Mouse (Mus musculus) cerebellum, postnatal 36 days (tissue): ENCODE results near the gene Ablim1.
A peak's percentile ranks its signal among the peaks of the same experiment; 100 is the strongest.

ENCODE experiments used
- DNase-seq, 2 experiments: peaks; one replicate each; pipeline ENCODE4 v3.0.0; 2021 to 2022; ENCODE audit warnings: mixed read lengths in 2 of 2

Gene Ablim1

DNA sequence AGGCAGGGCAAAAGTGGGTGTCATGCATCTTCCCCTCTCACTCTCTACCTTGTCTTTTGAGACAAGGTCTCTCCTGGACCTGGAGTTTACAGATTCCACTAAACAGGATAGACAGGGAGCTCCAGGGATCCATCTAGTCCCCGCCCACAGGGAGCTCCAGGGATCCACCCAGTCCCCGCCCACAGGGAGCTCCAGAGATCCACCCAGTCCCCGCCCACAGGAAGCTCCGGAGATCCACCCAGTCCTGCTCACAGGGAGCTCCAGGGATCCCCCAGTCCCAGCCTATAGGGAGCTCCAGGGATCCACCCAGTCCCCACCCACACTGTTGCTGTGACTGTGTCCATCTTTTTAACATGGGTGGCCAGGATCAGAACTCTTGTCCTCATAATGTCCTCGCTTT lies 16.7 kb downstream of the Ablim1 start:
- DNase-seq: no peak

DNA sequence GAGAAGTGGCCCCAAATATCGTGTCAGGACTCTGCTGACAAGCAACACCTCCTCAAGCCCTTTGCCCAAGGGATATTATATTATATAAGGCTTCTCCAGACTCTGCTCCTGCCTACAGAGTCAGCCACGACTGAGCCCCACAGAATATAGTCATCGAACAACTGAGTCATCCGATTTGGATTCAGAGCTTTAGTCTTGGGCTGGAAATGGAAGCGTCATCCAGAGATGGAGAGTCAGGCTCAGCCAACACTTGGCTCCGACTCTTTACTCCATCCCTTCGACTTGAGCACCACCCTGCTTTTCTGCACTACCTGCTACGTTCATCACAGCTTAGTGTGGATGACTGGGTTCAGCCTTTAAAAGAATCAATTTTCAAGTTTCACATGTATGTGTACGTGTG lies 17.3 kb downstream of the Ablim1 start:
- no peak for DNase-seq

DNA sequence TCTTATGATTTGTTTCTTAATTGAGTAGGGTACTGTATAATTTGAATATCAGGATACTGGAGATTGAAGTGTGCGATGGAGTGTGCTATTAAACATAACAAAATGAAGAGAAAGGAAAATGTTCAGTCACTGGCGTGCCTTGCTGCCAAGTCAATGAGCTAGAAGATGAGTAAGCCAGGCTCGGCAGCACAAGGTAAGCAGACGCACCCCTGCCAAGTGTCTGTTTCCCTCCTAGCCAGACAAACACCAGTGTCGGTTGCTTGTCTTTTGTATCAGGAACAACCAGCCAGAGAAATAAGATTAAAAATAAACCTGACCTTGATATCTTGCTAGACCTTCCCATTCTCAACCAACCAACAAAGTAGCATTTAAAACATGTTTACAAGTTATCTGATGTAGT lies 18.2 kb downstream of the Ablim1 start:
- peak; percentile 69 to 70 for DNase-seq

DNA sequence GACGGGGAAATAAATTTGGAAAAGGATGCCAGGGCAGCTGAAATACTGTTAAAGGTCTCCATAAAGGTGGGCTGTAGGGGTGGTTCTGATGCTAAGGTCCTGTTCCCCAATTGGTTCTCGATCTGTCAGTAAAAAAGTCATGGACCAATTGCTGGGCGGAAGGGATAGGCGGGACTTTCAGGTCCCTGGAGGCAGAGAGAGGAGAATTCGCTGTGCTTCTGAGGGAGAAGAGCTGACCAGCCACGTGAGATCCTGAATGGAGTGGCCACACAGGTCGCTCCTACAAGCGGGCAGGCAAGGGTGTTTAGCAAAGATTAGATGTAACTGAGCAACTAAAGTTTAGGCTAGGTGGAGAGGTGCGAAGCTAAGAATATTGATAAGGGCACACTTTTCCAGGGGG lies 19.2 kb downstream of the Ablim1 start:
- DNase-seq: no peak

DNA sequence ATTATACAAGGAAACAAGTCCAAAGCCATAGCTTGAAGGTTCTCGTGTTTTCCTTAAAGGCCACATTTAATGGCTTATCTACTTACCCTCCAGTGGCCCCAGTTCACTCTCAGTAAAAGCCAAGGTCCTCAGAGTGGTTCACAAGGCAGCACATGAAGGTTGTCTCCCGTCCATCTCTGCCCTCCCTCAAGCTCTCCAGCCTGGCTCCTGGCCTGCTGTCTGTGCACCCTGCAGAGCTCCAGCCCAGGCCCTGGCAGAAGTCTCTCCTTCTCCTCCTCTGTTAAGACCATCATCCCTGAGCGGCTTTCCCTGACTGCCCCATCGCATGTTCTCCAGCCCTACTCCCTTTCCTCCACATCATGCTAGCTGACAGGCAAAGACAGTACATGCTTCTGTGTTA lies 20.4 kb downstream of the Ablim1 start:
- DNase-seq: peak; percentile 46 to 50

DNA sequence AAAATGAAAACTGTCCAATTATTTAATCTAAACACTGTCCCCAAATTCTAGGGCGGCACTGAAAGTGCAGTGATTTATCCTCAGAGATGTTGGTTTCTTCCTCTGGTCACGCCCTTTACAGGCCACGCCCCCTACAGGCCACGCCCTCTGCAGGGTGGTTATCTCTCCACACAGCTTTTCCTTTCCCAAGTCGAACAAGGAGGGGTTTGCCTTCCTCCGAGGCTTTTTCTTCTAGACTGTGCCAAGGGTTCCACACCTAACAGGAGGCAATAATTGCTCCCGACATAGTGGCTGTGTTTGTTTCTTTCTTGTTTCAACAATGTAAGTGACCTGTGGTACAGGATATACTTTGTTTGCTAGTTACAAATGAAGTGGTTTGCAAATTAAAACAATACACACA lies 21.0 kb downstream of the Ablim1 start:
- no peak for DNase-seq

DNA sequence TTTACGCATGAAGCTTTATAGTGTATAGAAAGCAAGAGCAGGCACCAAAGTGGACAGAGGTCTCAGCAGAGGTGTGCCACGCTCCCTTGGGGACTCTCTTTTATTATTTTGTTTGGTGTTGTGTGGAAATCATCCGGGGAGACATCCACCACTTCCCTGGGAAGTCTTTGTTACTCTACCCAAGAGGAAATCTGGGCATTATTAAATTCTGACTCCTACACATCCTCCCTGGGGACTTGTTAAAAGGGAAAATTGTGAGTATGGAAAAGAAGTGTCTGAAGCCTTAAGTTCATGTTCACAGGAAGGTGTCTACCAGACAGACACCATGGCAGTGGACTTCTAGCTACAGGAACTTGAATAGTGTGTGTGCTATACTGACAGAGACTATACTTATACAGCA lies 31.4 kb downstream of the Ablim1 start:
- no peak for DNase-seq

DNA sequence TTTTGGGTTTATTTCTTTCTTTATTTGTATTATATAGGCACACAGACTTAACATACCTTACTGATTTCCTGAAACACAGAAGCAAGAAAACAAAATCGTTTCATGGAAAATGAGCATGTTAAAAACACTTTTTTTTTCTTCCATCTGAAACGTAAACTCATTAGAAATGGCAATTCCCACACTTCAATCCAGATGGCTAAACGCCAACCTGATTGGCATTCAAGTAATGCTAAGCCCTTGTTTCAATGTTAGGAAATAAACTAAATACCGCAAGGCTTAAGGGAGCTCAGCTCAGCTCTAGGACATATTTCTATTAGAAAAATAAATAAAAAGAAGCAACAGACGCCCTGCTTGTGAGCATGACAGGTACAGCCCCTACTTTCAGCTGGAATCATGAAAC lies 32.1 kb downstream of the Ablim1 start:
- DNase-seq: no peak

DNA sequence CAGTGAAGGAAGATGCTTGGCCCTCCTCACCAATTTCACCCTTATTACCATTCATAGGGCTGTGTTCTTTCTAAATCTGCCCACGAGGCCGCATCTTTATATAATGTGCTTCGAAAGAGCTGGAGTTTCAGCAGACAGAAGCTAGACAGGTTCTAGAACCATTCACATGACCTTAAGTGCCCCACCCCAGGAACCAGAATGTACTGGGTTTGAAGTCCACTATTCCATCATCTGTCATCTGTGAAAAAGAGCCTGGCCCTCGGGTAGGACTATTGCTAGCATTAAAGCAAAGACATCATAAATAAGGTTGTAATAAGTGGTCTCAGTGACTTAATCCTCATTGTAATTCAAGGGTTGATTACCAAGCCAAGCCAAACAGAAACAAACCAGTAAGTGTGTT lies 35.1 kb downstream of the Ablim1 start:
- DNase-seq: no peak

DNA sequence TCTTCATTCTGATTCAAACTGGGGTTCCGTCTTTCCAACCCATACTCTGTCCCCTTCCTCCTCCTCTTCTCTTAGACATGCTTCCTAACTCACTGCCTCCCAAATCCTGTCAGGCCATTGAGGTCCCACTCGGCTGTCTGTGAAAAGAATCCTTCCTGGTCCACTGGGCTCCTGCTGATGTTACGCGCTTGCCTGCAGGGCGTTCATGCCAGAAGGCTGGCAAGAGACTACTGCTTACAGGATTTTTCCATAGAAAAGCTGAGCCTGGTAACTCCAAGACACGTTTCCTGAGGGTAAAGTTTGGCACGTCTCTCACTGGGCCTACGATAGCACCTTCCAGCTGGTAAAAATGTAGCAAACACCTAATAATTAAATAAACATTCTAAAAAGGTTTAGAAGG lies 36.5 kb downstream of the Ablim1 start:
- DNase-seq: no peak

DNA sequence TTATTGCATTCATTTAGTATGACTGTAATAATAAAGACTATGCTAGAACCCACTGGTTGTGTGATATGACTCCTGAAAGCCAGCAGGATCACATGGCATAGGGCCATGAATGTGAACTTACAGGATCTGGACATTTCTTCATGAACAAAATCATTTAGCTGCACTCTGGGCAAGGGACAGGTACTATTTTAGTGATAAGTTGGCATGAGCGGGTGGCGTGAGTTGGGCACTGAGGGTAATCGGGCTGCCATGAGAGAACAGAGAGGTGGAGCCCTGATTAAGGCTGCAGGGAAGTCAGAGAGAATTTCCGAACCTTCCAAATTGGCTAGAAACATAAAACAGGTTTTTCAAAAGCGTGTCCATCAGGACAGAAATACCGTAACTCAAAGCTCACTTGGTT lies 37.7 kb downstream of the Ablim1 start:
- DNase-seq: no peak

DNA sequence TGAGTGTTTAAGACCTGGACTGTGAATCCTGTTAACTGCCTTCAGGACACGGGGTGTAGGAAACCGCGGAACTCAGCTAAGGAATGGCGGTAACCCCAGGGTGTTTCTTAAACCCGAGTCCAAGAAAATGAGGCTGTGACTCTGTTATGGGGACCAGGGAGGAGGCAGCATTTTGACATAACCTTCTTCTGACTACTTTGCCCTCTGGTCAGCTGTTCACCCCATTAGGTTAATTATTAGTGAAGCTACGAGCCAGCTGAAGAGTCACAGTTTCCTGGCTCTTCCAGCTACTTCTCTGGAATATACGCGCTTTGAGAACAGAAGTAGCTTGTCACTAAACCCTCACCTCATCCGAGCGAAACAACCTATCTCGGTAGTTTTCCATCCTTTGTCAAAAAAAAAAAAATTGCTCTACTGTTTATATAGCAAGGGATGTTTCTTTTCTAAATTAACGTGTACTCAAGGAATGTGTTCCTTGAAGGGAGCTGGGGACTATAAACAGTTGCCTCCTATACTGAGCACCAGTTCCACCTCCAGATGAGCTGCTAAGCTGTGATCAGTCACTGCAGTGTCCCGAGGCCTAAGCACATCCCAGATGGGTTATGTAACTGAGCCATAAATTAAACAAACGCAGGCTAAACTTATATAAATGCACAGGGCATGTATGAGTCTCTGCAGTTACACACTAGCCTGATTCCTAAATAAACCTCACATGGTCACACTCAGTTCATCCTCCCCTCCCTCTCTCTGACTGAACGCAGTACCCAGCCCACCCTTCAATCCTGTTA lies 39.4 kb downstream of the Ablim1 start:
- DNase-seq: no peak

DNA sequence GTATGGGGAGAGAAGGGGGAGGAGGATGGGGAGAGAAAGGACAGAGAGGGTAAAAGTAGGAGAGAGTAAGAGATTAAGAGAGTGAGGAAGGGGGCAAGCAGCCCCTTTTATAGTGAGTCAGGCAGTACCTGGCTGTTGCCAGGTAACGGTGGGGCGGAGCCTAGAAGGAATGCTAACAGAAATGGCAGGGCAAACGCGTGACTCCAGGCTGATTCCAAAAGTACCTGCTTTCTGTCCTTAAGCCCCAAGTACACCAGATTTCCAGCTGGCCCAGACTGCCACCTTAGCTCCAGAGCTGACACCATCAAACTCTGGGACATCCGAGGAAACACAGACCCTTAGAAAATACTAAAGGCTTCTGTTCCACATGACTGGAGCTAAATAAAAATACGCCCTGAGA lies 40.0 kb downstream of the Ablim1 start:
- DNase-seq: peak; percentile 45 to 46

DNA sequence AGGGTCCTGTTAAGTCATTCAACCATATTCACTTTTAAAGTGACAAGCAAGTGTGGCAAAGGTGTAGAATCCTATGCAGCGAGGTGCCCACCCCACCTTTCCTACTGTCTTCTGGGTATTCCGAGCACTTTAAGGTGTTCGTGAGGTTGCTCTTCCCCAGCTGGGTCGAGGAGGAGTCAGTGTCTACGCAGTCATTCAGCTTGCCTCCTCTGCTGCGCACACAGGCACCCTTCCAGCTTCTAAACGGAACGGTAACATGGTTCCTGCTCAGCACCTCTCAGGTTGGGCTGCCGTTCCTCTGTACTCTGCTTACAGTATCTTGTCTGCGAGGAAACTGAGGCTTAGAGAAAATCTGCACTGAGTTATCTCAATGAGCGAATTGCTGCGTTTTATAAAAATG lies 40.4 kb downstream of the Ablim1 start:
- DNase-seq: peak in 1 of 2 experiments; percentile 43

DNA sequence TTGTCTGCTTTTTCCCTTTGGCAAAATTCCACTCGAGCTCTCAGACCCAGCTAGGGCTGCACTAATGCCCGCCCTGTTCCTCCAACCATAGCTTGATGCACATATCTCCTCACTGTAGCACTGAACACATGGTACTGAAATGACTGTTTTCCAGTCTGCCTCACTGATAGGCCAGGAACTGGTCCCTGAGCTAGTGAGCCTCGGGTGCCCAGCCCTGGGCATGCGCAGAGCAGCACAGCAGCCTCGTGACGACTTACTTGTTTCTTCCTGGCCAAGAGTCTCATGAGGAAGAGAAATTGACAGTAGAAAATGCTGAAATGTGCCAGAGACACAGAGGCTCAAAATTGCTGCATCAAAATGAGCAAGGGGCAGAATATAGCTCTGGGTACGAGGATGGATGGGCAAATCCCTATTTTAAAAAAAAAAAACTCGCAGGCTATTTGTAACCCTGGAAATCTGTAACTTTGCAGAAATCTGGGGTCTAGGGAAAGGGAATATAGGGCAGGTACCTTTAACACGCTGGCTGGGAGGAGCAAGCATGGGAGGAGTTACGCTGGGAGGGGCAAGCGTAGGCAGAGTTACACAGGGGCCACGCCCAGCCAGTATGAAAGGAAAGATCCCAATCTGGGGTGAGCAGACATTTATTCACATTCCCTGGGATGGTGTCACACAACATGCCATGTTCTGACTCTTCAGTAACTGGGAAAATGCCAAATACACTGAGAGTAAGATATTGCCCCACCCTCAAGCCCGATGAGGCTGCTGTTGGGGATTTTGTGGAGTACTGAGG lies 41.7 kb downstream of the Ablim1 start:
- peak; percentile 59 to 68 for DNase-seq

DNA sequence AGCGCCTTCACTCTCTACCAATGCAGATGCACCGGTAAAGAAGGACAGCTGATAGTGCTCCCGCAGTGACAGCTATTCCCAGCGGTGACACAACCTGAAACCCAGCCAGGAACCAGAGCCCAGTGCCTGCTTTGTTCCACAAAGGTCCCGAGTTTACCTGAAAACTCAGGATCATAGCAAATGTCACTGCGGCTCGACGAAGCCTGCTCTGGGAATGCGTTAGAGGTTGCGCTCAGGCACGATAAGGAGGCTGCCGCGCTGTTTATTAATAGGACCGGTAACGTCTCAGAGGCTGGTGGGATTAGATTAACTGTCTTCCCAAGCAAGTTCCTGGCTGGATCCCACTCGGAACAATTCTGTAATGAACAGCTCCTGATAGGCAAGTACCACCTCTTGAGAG lies 43.0 kb downstream of the Ablim1 start:
- no peak for DNase-seq

DNA sequence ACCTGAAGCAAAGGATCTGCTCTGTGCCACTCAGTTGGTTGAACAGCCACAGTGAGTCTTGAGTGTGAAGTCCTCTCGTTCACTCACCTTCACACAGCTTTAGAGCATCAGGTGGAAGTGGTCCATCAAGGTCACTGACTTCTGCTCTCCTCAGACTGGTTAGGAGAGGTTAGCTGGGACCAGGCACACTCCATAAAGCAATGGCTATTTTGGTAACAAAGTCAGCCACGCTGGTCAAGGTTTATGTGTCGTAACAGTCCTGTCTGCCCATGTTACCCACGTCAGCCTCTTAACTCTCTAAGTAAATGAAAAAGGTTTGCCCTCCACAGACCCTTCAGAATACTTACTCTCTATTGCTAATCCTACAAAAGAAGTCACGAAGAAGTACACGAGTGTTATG lies 44.0 kb downstream of the Ablim1 start:
- DNase-seq: no peak

DNA sequence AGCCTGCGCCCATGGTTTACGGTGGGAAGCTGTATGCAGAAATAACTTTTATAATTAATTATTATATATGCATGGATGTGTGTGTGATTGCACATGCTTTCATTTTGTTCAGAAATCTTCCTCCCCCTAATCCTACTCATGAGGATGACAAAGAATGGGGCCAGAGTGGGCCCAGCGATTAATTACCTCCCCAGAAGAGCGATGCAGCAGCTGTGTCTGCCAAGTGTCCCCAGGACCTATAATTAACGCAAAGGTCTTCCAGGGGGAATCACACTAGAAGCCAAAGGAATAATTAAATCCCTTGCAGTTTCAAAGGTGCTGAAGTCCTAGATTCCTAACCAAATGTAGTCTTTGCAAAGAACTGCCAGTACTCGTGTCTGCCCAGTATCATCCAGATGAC lies 44.9 kb downstream of the Ablim1 start:
- DNase-seq: no peak

DNA sequence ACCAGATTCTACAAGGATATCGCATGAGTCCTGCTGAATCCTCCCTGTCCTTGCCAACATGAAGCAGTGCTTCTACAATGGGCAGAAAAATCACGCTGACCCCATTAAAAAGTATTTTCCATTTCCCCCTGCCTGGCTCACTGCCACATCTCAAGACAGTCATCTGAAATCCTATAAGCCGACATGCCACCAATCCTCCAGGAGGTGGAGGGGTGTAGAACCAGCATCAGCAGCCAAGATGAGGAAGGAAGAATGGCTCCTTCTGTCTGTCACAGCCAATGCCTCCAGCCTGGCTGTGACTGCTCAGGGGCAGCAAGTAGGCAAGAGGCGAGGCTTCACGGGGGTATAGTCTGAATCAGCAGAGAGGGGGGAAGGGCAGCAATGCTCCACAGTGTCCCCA lies 47.2 kb downstream of the Ablim1 start:
- no peak for DNase-seq

DNA sequence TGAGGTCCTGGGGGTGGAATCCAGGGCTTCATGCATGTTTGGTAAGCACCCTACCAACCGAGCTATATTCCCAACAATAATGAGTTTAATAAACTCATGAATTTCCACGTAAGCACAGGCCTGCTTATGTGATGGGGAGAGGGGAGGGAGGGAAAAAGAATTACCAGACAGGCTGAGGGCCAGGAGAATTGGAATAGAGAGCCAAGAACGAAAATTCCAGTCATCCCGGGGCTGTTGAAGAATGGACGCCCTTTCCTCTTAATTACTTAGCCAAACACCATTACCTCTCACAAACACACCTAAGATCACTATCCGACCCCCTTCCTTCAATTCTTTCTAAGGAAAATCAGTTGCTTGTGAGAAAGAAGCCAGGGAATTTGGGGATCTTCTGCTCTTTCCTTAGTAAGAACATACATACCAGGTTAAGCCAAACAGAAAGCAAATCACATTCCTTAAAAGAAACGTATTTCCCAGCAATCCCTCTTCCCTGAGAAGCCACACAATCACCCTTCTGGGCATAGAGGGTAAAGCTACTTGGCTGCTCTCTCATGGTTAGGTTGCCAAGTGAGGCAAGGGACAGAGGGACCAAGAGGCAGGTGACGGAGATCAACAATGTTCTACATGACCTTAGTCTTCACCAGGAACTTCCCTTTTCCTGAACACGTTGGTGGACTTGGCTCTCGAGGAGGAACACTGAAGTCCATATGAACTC lies 48.2 kb downstream of the Ablim1 start:
- DNase-seq: no peak

DNA sequence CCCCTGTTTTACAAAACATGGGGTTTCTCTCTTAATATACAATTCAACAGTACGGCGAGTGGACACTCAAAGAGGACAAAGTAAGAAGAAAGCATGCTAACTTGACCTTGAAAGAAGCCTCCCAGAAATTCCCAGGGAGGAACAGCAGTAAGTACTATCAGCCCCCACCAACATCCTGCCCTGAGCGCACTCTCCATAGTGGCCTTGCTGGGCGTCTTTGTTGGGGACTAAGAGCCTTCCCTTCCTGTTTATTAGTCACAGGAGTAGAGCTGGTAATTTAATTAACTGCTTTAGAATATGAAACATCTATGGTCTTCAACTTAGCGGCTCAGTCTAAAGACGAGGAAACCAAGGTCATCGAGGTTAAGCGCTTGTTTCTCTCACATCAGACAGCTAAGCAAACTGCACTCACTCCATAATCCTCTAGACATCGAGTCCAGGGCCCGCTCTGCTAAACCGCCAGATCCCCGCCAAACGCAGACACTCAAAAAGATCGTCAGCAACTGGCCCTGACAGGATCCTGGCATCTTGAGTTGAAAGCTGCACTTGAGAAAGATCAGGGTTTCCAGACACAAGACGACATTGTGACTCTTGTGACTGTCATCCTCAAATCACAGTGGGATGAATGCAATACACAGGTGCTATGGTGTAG lies 50.3 kb downstream of the Ablim1 start:
- DNase-seq: no peak

DNA sequence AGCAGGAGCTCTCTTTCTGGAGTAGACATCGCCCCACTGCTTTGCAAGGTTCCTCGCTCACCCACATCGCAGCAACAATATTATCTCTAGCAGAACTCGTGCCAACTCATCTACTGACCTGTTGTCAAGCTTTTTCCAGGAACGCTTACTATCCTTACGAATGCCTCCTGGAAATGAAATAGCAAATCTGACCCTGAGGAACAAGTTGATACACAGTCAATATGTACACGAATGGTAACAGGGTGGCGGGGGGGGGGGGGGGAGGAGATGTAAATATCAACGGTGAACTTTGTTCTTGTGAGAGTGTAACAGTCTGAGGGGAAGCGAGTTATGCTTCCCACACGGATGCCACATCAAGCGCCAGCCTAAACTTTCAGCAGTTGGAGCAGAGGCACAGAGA lies 56.9 kb downstream of the Ablim1 start:
- DNase-seq: no peak

DNA sequence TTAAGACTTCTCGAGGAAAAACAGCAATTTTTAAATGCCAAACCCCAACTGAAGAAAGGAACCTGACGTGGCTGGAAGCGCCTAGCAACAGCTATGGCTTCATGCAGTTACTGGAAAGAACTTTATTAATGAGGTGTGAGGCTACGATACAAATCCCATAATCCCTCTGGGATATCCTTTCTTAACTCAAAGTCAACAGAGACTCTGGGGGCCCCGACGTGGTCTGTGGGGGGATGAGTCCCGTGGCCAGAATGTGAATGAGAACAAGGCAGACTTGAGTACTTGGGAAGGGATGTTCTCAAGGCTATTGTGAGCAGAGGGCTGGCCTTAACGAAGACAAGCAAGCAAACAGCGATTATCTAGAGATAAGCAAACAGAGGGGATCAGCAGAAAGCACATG lies 58.1 kb downstream of the Ablim1 start:
- DNase-seq: no peak
